Mouse (Mus musculus) liver (tissue): ENCODE measurements around the gene Tmem270.
A peak's percentile ranks its signal among the peaks of the same experiment; 100 is the strongest.

Experiments
- DNase-seq: peaks from one replicate; pipeline ENCODE4 v3.0.0-alpha.2; 2020; ENCODE audit warnings: mixed read lengths

Tmem270 gene

DNA sequence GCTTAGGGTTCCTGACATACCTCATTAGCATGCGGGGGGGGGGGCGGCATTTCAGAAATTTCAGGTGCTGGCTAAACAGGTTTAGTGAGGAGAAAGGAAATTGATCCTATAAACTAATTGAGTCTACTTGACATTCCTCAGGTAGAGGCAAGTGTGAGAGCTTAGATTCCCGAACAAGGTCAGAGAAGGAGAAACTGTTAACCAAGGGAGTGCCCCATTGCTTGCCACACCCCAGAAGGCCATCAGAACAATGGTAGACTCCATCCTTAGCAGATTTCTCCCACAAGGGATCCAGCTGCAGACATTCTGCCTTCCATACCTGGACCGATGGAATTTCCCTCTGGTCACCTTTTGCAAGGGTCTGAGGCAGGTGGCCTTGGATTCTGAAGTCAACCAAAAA is 20.2 kb upstream of the Tmem270 start:
- DNase-seq: no peak

DNA sequence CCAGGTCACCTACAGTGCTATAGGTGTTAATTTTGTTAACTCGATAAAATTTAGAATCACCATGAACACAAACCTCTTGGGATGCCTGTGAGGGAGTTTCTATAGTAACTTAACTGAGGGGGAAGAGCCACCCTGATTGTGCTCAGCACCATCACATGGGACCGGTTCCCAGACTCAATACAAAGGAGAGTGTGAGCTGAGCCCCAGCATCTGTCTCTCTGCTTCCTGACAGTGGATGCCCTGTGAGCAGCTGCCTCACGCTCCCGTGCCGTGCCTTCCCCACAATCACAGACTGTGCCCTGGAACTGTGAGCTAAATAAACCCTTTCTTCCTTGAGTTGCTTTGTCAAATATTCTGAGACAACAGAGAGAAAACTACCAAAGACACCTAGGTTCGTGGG is 16.6 kb upstream of the Tmem270 start:
- DNase-seq: no peak

DNA sequence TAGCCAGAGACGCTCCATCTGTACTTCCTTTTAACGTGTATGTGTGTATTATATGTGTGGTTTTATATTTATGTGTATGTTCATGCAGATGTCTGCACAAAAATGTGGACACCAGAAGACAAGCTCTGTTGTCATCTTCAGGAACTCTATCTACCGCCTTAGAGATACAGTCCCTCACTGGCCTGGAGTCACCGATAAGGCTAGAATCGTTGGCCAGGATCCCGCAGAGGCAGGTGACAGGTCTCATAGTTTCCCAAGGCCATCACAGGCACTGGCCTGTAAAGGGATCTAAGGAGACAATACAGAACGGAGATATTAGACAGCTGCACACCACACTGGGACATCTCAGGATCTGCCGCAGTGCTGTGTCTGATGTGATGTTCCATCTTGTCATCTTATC is 14.6 kb upstream of the Tmem270 start:
- DNase-seq: peak; percentile 80

DNA sequence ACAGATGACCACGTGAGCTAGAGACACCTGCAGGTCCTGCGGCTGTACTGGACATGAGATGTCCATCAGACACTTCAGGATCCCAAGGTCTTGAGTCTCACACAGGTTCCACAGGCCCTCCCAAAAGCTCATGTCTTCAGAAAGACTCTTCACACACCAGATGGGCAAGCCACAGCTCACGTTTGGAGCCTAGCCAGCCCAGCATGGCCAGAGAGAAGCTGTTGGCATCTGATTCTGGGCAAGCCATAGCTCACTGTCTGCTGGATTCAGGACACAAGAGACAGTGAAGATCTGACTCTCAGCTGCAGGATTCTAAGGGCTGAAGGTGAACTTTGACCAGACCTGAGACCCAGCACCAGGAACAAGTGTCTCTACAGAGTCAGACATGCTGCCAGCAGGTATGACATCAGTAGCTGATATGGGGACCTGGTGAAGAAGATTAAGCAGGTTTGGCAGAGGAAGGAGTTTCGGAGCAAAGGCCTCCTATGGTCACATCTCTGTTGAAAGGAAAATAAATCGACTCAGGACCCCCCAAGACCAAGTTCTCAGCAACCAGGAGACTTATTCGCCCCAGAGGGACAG is 13.7 kb upstream of the Tmem270 start:
- DNase-seq: peak; percentile 37

DNA sequence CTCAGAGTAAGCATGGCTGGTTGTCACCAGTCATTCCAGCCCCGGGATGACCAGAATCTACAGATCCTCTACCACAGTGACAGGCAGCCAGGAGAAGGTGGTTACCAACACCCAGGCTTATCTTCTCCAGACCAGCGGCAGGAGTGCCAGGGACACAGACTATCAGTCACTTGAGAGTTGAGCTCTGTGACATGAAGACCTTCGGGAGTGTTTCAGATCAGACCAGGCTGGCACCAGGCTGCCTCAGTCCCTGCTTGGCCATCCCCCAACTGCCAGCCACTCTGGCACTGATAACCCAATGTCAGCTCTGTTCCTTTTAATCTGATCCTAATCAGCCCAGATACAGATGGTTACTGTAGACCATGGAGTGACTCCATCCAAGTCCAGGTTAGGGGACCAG is 12.6 kb upstream of the Tmem270 start:
- DNase-seq: peak; percentile 90

DNA sequence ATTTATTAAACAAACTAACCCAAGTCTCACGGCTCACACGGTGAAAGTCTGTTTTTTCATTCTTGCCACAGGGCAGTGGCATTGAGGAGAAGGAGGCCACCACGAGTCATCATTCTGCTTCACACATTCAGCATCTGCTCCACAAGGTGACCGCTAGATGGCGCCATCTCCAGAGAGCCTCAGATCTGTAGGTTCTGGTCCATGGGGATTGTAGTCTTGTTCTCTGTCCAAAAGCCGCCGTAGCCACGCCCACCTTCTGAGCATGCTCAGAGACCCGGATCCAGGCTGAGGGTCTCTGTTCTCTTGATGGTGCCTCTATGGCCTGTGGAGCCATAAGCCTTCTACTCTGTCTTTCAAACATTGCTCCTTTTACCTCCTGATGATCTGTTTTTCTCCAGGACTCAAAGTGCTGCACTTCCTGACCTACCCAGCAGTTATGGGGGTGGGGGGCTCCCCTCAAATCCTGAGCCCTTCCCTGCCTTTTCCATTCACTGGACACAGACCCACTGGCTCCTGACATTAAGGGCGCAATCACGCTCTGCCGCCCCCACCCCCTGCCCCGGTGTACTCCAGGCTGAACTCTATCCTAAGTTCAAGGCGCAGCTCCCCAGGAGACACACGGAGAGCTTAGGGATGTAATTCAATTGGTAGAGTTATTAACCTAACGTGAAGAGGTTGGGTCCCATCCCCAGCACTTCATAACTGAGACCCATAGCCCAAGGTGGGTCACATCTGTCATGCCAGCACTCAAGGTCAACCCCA is 11.7 kb upstream of the Tmem270 start:
- DNase-seq: peak; percentile 95

DNA sequence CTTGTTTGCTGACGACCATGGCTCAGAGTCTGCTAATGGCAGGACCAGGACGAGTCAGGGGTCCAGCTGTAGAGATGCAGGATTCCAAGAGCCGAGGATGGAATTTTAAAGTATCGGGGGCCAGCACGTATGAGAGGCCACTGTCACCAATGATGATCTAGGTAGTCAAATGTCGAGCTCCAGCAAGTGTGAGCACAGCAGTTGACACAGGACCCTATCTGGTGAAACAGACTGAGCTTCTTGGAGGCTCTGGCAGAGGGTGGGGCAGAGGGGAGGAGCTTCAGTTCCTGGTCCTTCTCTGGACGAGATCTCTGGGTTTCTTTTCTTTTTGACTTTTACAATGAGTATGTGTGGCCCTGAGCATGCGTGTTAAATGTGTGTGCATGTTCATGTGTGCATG is 8.8 kb upstream of the Tmem270 start, which contains the start of gene Cldn13:
TSS of gene Cldn13 (minus strand) at position 216 of the 400 bp plus-strand sequence.
- peak; percentile 94 for DNase-seq

DNA sequence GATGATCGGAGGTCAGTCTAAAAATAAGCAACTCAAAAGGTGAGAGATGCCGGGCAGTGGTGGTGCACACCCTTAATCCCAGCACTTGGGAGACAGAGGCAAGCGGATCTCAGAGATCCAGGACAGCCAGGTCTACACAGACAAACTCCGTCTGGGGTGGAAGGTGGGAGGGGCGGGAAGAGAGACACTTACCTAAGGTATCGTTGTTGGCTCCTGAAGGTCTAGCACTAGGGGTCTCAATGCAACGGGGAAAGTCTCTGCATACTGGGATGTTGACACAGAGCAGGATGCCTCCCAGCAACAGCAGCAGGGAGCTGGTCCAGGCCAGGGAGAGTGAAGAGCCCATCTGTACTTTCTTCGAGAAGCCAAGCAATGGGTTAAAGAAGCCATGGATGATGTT is 8.0 kb upstream of the Tmem270 start:
- DNase-seq: peak; percentile 68

DNA sequence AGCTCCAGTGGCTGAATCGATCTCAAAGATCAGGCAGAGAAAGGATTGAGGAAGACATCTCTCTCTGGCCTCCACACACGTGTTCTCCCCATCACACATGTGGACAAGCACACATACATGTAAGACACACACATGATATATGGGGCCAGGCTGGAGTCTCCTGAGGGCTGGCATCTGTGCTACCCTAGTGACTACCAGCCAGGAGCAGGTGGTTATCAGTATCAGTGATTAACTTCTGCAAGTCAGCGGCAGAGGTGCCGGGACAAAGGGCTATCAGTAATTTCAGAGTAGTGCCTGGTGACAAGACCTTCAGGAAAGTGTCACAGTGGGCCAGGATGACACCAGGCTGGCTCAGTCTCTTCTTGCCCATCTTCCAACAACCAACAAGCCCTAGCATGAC is 7.2 kb upstream of the Tmem270 start:
- DNase-seq: peak; percentile 91

DNA sequence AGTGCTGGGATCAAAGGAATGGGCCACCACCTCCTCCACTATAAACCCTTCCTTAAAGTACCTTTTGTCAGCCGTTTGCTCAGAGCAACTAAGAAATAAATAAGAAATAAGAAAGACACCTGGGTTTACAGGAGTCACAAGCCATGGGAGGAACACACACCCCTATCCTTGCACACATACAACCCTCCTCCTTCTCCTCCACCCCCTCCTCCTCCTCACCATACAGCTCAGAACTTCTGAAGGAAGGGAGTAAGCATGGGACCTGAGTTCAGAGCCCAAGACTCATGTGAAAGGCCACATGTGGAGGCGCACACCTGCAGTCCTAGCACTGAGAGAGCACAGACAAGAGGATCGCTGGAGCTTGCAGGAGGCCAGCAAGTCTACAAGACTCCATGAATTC is 6.8 kb upstream of the Tmem270 start:
- no peak for DNase-seq

DNA sequence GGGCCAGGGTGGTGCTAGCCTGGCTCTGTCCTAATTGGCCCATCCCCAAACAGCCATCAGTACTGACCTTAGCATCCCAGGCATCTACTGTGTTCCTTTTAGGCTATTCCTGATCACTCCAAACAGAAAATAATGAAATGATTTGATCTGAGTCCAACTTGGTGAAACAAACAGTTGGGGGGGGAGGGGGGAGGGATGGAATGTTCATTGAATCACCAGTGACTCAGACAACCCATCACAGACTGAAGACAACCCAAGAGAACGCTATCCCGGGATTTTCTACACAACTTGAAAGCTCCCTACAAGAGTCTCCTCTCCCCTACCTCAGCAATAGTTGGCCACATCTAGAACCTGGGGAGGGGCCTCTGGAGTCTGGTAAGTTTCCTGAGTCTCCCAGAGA is 5.4 kb upstream of the Tmem270 start:
- no peak for DNase-seq

DNA sequence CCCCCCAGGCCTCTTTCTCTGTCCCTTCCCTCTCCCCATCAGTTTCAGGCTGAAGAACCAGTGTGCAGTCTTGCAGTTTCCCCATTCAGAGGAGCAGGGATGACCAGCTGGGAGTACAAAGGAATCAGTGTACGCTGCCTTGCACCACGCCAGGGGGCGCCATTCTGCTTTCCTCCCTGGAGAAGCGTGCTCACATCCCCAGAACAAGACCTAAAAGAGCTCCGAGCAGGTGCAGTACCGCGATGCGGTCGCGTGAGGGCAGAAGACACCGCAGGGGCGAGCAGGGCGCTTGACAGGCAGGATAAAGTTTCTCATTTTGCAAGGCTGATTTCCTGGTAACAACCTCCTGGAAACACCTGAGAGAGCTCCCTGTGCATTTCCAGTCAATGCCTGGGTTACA is 602 bp upstream of the Tmem270 start:
- peak; percentile 96 for DNase-seq

DNA sequence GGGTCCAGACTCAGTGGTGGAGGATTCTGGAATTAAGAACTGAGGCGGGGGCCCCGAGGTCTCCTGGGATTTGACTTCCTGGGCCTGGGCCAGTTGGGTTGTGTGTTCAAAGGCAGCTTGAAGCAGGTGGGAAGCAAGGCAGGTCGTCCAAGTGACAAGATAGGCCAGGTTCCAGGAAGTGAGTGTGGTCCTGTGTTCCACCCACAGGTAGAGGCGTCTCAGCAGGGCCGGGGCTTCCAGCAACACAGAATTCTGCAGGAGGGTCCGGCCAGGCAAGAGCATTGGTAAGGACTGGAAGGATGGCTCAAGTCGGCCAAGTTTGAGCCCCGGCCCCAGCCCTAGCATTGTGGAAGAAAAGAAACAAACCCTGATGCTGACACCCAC is 4.9 kb downstream of the Tmem270 start:
- DNase-seq: no peak

DNA sequence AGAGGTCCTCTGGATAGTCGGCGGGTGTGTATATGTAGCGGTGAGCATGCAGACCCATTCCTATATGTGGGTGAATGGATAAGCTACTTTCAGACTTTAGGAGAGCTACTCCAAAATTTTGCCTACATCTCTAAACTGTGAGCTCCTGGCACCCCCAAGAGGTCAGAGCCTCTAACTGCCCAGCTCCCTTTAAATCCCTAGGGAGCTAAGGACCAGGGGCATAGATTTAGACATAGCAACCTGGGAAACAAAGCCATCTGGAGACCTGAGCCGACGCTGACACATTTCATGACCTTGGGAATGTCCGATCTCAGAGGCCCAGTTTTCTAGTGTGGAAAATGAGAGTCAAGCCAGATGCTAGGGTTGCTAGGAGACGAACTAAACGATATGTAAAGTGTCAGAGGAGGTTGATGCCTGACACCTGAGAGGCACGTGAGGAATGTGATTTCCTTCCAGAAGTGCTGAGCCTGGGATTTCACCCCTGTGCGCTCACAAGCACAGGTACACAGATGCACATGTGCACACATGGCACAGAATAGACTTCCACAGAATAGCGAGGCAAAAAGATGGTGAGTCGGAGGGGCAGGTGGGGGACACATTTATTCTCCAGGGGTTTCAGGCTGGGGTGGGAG is 5.4 kb downstream of the Tmem270 start:
- DNase-seq: no peak

DNA sequence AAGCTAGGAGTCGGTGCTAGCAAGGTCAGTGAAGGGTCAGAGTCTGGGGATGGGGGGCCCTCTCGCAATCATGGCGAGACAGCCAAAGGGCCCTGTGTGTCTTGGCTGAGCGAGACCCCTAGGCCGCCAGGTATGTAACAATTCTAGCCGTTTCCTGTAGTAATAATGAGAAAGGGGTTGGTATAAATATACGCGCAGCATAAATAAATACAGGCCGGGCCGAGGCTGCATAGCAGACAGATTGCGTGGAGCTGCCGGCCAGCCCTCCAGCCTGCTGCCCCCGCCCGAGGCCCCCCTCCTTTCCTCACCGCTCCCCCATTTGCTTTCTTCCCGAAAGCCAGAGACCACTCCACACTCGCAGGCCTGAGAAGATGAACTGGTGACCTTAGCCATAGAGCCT is 8.9 kb downstream of the Tmem270 start:
- DNase-seq: no peak

DNA sequence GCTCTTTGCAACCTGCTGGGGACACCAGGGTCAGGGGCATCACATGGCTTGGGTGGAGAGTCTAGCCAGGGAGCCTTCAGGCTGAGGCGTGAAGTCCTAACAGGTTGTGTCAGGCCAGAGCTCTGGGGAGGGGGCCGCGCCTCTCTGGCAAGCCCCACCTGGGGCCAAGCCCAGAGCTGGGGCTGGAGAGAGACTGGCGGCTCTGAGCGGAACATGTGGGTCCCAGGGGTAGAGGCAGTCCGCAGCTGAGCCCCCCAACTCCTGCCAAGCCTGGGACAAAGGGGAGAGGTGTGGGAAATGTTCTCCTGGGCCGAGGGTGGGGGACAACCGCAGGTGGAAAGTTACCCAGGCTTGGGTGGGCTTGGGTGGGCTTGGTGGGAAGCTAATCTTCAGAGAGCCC is 9.6 kb downstream of the Tmem270 start:
- DNase-seq: no peak

DNA sequence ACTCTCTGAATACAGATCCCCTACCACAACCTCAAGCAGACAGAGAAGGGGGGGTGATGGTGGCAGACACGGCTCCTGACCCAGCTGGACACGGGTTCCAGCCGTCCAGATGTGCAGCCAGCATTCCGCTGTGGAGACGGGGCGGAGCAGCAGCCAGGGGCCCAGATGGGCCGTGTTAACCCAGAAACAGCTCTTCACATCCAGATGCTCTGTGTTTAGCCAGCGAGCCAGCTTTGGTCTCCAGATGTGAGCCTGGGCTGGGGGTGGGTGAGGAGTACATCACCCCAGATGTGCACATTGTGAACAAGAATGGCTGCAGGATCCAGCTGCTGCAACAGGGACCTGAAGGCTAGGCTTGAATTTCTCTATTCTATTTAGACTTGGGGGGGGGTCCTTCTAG is 11.2 kb downstream of the Tmem270 start:
- no peak for DNase-seq

DNA sequence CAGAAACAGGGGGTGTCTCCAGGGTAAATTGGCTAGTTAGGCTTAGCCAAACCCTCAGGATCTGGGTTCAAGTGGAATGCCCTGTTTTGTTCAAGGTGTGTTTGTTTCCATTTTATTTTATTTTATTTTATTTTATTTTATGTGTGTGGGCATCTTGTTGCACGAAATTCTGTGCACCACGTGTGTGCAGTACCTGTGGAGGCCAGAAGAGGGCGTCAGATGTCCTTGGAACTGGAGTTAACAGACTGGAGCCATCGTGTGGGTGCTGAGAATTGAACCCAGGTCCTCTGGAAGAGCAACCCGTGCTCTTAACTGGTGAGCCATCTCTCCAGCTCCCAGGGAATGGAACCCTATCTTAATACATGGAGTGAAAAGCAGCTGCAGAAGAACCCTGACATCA is 13.8 kb downstream of the Tmem270 start:
- no peak for DNase-seq

DNA sequence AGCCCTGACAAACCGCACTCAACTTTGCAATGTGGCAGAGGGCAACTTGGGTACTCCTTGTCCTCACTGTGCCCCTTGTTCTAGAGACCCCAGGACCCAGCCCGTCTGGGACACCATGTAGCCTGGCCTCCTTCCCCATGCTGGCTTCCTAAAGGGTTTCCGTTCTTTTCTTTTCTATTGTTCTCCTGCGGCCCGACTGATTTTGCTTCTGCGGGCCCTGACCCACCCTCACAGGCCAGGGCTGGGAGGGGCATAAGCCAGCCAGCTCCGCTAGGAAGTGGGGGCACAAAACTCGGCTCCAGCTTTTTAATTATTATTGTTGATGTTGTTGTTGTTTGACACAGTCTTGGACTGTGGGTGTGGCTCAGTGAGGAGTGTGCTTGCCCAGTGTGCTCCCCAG is 15.0 kb downstream of the Tmem270 start:
- no peak for DNase-seq

DNA sequence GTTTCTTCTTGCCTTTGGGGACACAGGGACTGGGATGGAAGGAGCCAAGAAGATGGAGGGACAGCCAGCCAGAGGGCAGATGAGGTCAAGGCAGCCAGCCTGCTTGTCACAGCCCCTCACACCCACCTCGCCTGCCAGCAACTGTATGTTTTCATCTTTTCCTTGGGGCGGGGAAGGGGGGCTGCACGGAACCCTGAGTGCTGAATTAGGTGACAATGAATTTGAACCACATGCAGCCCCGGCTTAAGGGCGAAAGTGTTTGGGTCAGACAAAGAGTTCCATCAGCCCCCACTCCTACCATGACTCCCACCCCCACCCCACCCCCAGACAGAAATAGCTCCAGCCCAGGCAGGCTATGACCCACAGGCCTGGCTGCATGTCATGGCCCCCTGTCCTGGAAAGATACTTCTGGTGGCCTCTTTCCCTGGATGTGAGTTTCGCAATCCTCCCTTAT is 15.9 kb downstream of the Tmem270 start:
- no peak for DNase-seq

DNA sequence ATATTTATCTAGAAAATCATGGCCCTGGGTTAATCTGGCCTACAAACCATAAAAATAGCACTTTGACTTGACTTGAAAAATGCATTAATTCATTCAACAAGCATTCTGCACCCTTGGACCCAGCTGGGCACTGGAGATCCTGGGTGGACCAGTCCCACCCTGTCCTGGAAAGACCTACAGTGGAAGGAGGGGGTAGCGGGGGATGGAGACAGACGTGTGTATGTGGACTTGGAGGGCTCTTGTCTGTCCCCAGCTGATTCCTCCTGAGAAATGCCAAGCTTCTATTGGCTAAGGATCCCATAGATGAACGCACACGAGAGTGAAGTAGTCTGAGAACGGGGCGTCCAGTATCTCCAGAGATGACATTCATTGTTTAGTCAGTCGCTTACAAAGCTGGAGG is 18.0 kb downstream of the Tmem270 start:
- DNase-seq: no peak

DNA sequence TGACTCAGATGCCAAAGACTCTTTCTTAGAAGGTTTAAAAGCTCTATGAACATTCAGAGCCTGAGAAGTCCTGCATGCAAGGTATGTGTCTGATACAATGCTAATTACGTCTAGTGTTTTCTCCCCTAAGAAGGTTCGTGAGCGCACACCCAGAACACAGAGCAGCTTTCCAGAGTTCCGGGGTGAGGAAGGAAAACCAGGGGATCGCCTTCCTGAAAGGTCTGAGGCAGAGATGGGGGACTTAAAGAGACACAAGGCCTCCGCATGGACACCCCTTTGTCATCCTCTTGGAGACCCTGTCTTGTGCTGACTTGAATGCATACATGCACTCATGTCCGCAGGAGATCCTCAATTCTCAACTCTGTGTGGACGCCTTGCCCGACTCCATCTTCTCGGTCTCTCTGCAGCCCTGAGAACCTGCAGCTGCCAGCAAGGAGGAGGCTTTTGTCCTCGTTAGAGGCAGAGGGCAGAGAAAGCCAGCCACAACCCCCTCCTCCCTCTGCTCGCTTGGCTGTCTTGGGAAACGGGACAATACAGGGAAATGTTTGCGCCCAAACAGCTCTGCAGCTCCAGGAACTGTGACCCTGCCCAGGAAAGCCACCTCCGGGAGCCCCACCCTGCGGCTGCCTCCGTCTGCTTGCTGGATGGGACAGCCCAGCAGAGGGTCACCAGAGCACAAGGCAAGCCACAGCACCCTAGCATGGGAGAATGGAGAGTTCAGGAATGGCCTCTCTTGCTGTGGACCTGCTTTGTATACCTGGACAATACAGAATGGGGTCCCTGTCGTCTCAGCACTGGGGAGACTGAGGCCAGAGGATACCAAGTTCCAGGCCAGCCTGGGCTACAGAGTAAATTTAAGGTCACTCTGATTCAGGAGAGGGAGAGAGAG is 18.8 kb downstream of the Tmem270 start:
- peak; percentile 15 for DNase-seq

DNA sequence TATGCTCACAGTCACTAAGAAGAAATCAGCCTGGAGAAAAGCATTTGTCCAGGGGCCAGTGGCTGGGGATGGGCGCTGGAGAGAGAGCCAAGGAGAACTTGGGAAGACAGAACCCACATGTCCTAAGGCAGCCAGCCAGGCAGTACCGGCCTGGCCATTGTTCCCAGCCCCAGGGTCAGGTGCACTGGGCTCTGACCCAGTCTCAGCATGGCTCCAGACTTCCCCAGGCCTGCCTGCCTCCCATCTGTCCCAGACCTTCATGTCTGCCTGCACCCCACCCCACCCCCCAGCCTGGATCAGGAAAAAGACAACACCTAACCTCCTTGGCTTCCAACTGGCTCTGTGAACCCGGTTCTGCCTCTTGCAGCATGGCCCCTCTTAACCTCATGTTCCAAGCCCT is 23.5 kb downstream of the Tmem270 start:
- DNase-seq: no peak
